Mouse (Mus musculus): ENCODE measurements at regions not wholly inside any gene's neighbourhood (a gene's known extent, or its start where the extent isn't known, plus 50 kb on each side); places are given as distances from the start of the nearest gene placed in this dataset.
"Not testable (repeated sequence)": the region's sequence is repeated elsewhere in the genome, so short reads cannot be mapped to it uniquely, and the experiment has no call there.

DNA sequence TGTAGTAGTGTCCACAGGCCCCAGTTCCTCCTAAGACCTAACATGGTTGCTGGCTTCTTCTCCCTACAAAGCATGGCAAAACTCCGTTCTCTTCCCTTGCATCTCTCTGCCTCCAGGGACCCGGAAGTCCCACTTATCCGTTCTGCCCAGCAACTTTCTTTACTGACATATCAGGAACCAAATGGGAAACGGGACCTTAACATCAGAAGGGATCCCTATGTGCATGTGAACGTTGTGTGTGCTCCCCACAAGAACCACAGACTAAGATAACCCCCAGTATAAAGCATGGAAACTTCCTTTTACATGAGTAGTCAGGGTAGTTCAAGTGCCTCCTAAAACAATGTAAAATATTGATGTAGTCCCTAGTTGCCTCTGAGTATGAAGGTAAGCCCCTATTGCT is 61.6 kb downstream of the Zxdb start:
- H3K36me3 ChIP-seq (replicated peaks; ENCODE audit: control insufficient read depth, insufficient read depth) = no peaks in the 10 kb centered on the region

DNA sequence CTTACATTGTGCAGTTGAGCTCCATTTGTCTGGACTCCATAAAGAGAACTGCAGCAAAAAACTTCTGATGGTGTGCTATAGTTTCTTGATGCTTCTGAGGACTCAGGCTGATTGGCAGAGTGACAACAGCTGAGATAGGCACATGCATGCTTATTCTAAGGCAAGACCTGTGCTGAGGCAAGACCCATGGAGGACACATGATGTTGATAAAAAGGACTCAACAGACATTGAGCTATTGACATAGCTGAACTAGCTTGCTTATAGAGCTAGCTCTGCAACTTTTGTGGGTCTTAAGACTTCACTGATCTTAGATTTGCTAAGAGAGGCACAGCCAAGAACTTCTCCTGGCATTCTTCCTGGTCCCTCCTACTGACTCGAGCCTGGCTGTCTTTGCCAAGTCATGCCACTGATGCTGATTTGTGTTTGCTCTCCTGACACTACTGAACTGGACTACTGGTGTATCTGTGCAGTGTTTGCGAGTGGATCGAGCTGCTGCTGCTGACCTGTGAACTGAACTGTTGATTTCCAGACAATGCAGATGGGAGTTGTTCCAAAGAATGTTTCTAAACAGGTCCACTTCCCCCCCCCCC is 64.1 kb downstream of the Zxdb start:
- 81% methylated on average over 3 of the region's 3 CpGs for WGBS
- H3K4me1 ChIP-seq (replicated peaks; ENCODE audit: control insufficient read depth, insufficient read depth, low read length) = no peaks in the 10 kb centered on the region

More for the DNA sequence above, 61.6 kb downstream of the Zxdb start:
- ATAC-seq (ENCODE audit: low FRiP score) = no peak
- no peaks in the 10 kb centered on the region for H3K4me1 ChIP-seq (replicated peaks; ENCODE audit: control insufficient read depth, insufficient read depth, low read length)
- WGBS = 80% methylated on average over 5 of the region's 5 CpGs
- no peaks in the 10 kb centered on the region for H3K27me3 ChIP-seq (ENCODE audit: control insufficient read depth, insufficient read depth, low read length)
- no peak overlapping the region for H3K4me2 ChIP-seq (replicated peaks)
- no peak overlapping the region for H3K4me3 ChIP-seq (replicated peaks; ENCODE audit: low read length)
- DNase-seq (ENCODE audit: low spot score) = no peak
- H3K9ac ChIP-seq = no peak overlapping the region
- H3K27ac ChIP-seq = no peak overlapping the region
- no peaks in the 10 kb centered on the region for H3K9me3 ChIP-seq (ENCODE audit: control insufficient read depth, low read length)

DNA sequence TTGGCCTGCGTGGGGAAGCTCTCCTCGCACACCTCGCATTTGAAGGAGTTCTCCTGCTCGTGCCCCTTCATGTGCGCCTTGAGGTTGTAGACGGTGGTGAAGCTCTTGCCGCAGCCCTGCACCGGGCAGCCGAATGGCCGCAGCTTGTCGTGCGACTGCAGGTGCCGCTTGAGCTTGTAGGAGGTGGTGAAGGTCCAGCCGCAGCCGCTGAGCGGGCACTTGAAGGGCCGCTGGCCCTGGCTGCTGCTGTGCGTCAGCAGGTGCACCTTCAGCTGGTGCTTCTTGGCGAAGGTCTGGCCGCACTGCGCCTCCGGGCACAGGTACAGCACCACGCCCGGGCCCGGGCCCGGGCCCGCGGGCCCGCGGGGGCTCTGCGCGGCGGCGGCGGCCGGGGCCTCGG is 72.5 kb downstream of the Zxdb start:
- DNase-seq (ENCODE audit: low spot score); H3K27me3 ChIP-seq (ENCODE audit: control insufficient read depth, insufficient read depth, low read length); H3K4me1 ChIP-seq (replicated peaks; ENCODE audit: control insufficient read depth, insufficient read depth, low read length); H3K9me3 ChIP-seq (ENCODE audit: control insufficient read depth, low read length); H3K27ac ChIP-seq; H3K9ac ChIP-seq; H3K4me3 ChIP-seq (replicated peaks; ENCODE audit: low read length); H3K36me3 ChIP-seq (replicated peaks; ENCODE audit: control insufficient read depth, insufficient read depth); H3K4me2 ChIP-seq (replicated peaks): not testable (repeated sequence)
- peak; percentile 36 for ATAC-seq (ENCODE audit: low FRiP score)
- WGBS = no CpG with 5 or more reads among the region's 37 CpGs

More for the DNA sequence above, 64.1 kb downstream of the Zxdb start:
- no peak overlapping the region for H3K27ac ChIP-seq
- ATAC-seq (ENCODE audit: low FRiP score) (no peak), DNase-seq (ENCODE audit: low spot score) (no peak)
- H3K36me3 ChIP-seq (replicated peaks; ENCODE audit: control insufficient read depth, insufficient read depth) = no peaks in the 10 kb centered on the region
- H3K4me3 ChIP-seq (replicated peaks; ENCODE audit: low read length) = no peak overlapping the region
- no peak overlapping the region for H3K4me2 ChIP-seq (replicated peaks)
- no peaks in the 10 kb centered on the region for H3K9me3 ChIP-seq (ENCODE audit: control insufficient read depth, low read length)
- H3K27me3 ChIP-seq (ENCODE audit: control insufficient read depth, insufficient read depth, low read length) = no peaks in the 10 kb centered on the region
- no peak overlapping the region for H3K9ac ChIP-seq

DNA sequence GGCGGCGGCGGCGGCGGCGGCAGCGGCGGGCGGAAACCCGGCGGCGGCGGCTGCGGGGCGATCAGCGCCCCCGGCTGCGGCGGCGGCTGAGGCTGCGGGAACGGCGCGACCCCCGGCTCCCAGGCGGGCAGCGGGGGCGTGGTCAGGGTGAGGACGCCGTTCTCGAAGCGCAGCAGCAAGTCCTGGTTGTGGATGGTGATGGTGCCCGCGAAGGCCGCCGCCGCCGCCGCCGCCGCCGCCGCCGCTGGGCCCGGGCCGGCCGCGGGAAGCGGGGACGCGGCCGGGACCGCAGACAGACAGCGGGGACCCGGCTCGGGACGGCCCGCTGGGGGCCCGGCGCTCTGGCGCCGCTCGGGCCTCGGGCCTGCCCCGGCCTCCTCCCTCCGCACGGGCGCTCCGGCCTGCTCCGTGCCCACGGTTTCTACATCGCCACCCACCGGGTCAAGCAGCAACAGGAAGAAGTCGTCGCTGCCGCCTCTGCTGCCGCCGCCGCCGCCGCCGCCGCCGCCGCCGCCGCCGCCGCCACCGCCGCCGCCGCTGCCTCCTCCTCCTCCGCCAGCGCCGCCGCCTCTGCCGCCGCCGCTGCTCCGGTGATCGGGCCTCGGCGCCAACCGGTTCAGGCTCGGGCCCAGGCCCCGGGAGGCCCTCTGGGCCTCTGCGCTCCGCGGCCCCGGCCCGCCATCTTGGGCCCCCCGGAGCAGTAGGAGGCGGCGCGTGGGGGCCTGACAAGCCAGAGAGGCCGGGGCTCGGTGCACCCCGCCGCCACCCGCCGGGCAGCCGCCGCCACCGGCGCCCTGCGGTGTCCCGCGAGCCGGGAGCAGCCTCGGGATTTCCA is 73.2 kb downstream of the Zxdb start:
- H3K36me3 ChIP-seq (replicated peaks; ENCODE audit: control insufficient read depth, insufficient read depth); H3K4me3 ChIP-seq (replicated peaks; ENCODE audit: low read length): not testable (repeated sequence)

DNA sequence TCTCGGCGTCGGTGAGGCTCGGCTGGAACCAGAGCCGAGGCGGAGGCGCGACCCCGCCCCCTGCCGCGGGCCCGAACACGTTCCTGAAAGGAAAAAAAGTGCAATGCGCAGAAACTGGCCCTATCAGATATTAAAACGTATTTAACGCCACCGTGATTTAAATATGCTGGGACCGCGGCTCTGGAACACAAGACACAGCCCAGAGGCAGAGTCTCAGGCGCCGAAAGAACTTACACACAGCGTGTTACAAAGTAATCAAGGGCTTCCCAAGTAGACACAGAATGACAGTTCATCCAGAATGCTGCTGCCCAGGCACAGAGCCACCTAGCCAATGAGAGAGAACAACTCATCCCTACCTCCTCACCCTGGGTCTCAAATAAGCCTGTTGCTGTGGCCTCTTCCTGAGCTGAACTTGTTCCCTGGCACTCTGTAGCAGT is 73.8 kb downstream of the Zxdb start:
- peak; percentile 74 for ATAC-seq (ENCODE audit: low FRiP score)
- not testable (repeated sequence) for H3K27ac ChIP-seq; H3K9me3 ChIP-seq (ENCODE audit: control insufficient read depth, low read length); H3K36me3 ChIP-seq (replicated peaks; ENCODE audit: control insufficient read depth, insufficient read depth); H3K9ac ChIP-seq; H3K27me3 ChIP-seq (ENCODE audit: control insufficient read depth, insufficient read depth, low read length); DNase-seq (ENCODE audit: low spot score); H3K4me1 ChIP-seq (replicated peaks; ENCODE audit: control insufficient read depth, insufficient read depth, low read length); H3K4me3 ChIP-seq (replicated peaks; ENCODE audit: low read length); H3K4me2 ChIP-seq (replicated peaks)
- WGBS = no CpG with 5 or more reads among the region's 22 CpGs

More for the DNA sequence above, 73.2 kb downstream of the Zxdb start:
- H3K27me3 ChIP-seq (ENCODE audit: control insufficient read depth, insufficient read depth, low read length); H3K27ac ChIP-seq; H3K9ac ChIP-seq; H3K4me1 ChIP-seq (replicated peaks; ENCODE audit: control insufficient read depth, insufficient read depth, low read length); H3K9me3 ChIP-seq (ENCODE audit: control insufficient read depth, low read length); DNase-seq (ENCODE audit: low spot score); H3K4me2 ChIP-seq (replicated peaks): not testable (repeated sequence)
- ATAC-seq (ENCODE audit: low FRiP score) = peak; percentile 84
- no CpG with 5 or more reads among the region's 131 CpGs for WGBS

DNA sequence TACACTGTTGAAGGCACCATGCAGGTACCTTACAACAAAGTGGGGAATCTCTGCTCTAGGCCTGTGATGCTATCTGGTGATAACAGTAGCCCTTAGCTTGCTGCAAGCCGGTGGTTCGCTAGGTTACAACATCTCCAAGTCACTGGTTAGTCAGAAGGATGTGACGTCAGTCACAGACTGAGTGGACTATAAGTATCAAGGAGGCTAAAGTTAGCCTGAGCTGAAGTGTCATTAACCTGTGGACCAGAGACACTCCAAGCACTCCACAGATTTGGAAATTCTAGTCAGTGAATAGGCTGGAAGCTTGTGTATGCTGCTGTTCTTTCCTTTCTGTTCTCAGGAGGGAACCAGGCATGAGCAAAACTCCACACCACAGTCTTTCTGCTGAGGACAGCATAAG is 88.4 kb downstream of the Zxdb start:
- H3K9me3 ChIP-seq (ENCODE audit: control insufficient read depth, low read length); H3K4me1 ChIP-seq (replicated peaks; ENCODE audit: control insufficient read depth, insufficient read depth, low read length); H3K36me3 ChIP-seq (replicated peaks; ENCODE audit: control insufficient read depth, insufficient read depth); H3K27ac ChIP-seq; H3K9ac ChIP-seq; DNase-seq (ENCODE audit: low spot score); H3K4me2 ChIP-seq (replicated peaks); ATAC-seq (ENCODE audit: low FRiP score); H3K4me3 ChIP-seq (replicated peaks; ENCODE audit: low read length); H3K27me3 ChIP-seq (ENCODE audit: control insufficient read depth, insufficient read depth, low read length): not testable (repeated sequence)
- no CpG with 5 or more reads among the region's 3 CpGs for WGBS

DNA sequence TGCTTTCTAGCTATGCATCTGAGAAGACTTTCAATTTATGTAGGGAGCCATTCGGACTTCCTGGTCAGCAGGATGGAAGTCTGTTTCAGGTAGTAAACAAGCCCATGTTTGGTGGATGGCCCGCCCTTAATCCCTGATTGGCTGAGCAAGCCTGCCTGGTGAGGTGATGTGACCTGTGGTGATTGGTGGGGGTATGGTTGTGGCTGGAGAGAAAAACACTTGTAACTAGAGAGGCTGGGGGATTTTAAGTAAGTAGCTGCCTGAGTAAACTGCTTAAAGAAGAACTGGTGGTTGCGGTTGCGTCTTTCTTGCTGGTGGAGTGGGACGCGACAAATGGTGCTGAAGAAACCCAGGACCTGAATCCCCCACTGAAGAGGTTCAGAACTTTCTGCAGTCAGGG is 103.2 kb downstream of the Zxdb start:
- H3K9ac ChIP-seq; DNase-seq (ENCODE audit: low spot score); H3K4me1 ChIP-seq (replicated peaks; ENCODE audit: control insufficient read depth, insufficient read depth, low read length); ATAC-seq (ENCODE audit: low FRiP score); H3K4me3 ChIP-seq (replicated peaks; ENCODE audit: low read length); H3K9me3 ChIP-seq (ENCODE audit: control insufficient read depth, low read length); H3K36me3 ChIP-seq (replicated peaks; ENCODE audit: control insufficient read depth, insufficient read depth); H3K27me3 ChIP-seq (ENCODE audit: control insufficient read depth, insufficient read depth, low read length); H3K4me2 ChIP-seq (replicated peaks); H3K27ac ChIP-seq: not testable (repeated sequence)
- 93% methylated on average over 5 of the region's 6 CpGs for WGBS

DNA sequence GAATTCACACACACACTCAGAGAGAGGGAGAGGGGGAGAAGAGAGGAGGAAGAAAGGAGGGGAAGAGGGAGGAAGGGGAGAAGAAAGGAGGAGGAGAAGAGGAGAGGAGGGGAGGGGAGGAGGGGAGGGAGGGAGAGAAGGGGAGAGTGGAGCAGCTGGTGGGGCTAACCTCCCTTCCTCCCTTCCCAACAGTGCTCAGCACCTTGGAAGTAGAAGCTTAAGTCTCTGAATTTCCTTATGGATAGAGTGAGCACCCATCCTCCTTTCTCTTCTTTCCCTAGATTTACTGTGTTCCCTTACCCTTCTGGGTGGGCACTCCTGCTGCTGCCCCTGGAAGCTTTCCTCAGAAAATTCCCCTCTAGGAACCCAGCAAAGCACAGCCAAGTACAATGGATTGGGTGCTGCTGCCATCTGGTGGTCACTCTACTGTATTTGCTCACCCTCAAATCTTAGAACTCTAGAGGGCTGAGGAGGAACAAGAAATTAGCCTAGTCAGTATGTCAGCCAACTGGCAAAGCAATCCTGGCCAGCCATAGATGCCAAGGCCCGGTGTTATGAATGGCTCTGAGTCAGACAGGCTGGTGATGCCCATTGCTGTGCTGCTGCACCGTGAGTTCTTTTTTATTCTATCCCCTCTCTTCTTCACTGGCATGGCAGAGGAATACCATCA is 119.9 kb downstream of the Zxdb start:
- not testable (repeated sequence) for H3K27me3 ChIP-seq (ENCODE audit: control insufficient read depth, insufficient read depth, low read length); DNase-seq (ENCODE audit: low spot score); H3K9ac ChIP-seq; H3K4me1 ChIP-seq (replicated peaks; ENCODE audit: control insufficient read depth, insufficient read depth, low read length); H3K36me3 ChIP-seq (replicated peaks; ENCODE audit: control insufficient read depth, insufficient read depth); H3K4me2 ChIP-seq (replicated peaks); H3K27ac ChIP-seq; H3K9me3 ChIP-seq (ENCODE audit: control insufficient read depth, low read length); H3K4me3 ChIP-seq (replicated peaks; ENCODE audit: low read length)
- WGBS = 50% methylated on average over 2 of the region's 2 CpGs
- ATAC-seq (ENCODE audit: low FRiP score) = peak; percentile 79

DNA sequence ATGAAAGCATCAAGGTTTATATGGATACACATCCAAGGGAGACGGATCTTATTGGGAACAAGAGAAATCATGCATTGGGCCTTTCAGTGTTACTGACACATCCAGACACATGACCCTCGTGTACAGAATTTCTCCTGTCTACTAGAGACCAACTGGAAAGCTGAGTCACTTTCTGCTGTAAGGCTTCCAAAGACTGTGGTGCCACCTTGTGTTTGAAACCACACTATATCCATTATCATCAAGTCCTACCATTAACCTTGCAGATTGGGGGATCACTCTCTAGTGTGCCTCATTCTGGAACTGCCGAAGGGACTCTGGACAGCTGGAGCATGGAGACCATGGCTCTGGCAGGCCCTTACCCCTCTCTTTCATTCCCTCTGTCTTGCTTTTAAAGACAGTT is 125.2 kb downstream of the Zxdb start:
- not testable (repeated sequence) for H3K27me3 ChIP-seq (ENCODE audit: control insufficient read depth, insufficient read depth, low read length); H3K4me2 ChIP-seq (replicated peaks); H3K4me1 ChIP-seq (replicated peaks; ENCODE audit: control insufficient read depth, insufficient read depth, low read length); H3K4me3 ChIP-seq (replicated peaks; ENCODE audit: low read length); H3K36me3 ChIP-seq (replicated peaks; ENCODE audit: control insufficient read depth, insufficient read depth); H3K9ac ChIP-seq; ATAC-seq (ENCODE audit: low FRiP score); DNase-seq (ENCODE audit: low spot score); H3K27ac ChIP-seq; H3K9me3 ChIP-seq (ENCODE audit: control insufficient read depth, low read length)
- WGBS = no CpG with 5 or more reads among the region's 3 CpGs

Measured in hindbrain, embryonic 14.5 days (tissue).